Mouse (Mus musculus): Measurements from ENCODE around the gene Selenov.

- TF ChIP-seq FLI1 (IDR thresholded peaks at IDR 0.05; ENCODE audit: low read length), result no peak
- TF ChIP-seq GATA1 (IDR thresholded peaks at IDR 0.05; ENCODE audit: borderline replicate concordance, low read length), result no peak
These were observed 31.2 kb upstream of the Selenov start for GRCm38 (mm10) chr7:28321974-28322720.

All from megakaryocyte, embryonic 14.5 days (primary cell).